8 mouse cellular contexts compared by ENCODE assay signal in genomic region chr13:21917040-21917439, GRCm38 (mm10). TPM values are rescaled to one million over a fixed set of nuclear protein-coding genes. Genes with fewer than 3 reads are reported as not detected.
A peak's percentile ranks its signal among the peaks of the same experiment; 100 is the strongest.
DNase-seq lines count a peak whose midpoint lies in the region; ATAC-seq lines count a peak whose summit lies in the region.

No protein-coding gene starts in this region.

- DNase-seq in kidney, postnatal 14 days, result no peak
- DNase-seq in NIH3T3 (ENCODE audit: low read depth), result peak; percentile 69
- DNase-seq in mesoderm, embryonic 11.5 days (ENCODE audit: low read depth, low spot score), result peak; percentile 89
- DNase-seq in left cerebral cortex, adult 11 months (ENCODE audit: low spot score), result no peak
- DNase-seq in kidney, adult 11 months, result no peak
- DNase-seq in layer of hippocampus, adult 9-11 months, result no peak

- no peak for ATAC-seq in kidney, embryonic 16.5 days (ENCODE audit: low FRiP score, low TSS enrichment)
- ATAC-seq in heart, embryonic 16.5 days (replicated peaks; ENCODE audit: extremely low read depth, insufficient read depth, low FRiP score), result no peak

- peak overlapping the region; percentile 89 for H3K4me2 ChIP-seq in kidney, embryonic 16.5 days (replicated peaks; ENCODE audit: low read depth, low read length)
- H3K4me2 ChIP-seq in heart, embryonic 16.5 days (ENCODE audit: low read depth, low read length), result peak overlapping the region; percentile 93

- H3K4me3 ChIP-seq in kidney, embryonic 16.5 days (ENCODE audit: low read length), result peak overlapping the region; percentile 62
- peak overlapping the region; percentile 65; the same call in 1 of the 2 replicates for H3K4me3 ChIP-seq in heart, embryonic 16.5 days (ENCODE audit: low read length)

- no peaks in the 10 kb centered on the region for H3K9me3 ChIP-seq in kidney, embryonic 16.5 days (ENCODE audit: low read length)
- H3K9me3 ChIP-seq in heart, embryonic 16.5 days (replicated peaks; ENCODE audit: control insufficient read depth, low read length), result no peaks in the 10 kb centered on the region

- no peaks in the 10 kb centered on the region for H3K36me3 ChIP-seq in kidney, embryonic 16.5 days (ENCODE audit: insufficient read depth, low read length)
- no peaks in the 10 kb centered on the region for H3K36me3 ChIP-seq in heart, embryonic 16.5 days (ENCODE audit: control insufficient read depth, insufficient read depth)

- 0 out of 2 replicates have a peak overlapping the region, but pooled peaks have one; percentile 41 for H3K9ac ChIP-seq in kidney, embryonic 16.5 days (replicated peaks; ENCODE audit: low read length)
- H3K9ac ChIP-seq in heart, embryonic 16.5 days (ENCODE audit: low read length), result no peak overlapping the region

- no peak overlapping the region for H3K27ac ChIP-seq in kidney, embryonic 16.5 days (ENCODE audit: low read length)
- H3K27ac ChIP-seq in heart, embryonic 16.5 days (ENCODE audit: low read length), result no peak overlapping the region

- H3K27me3 ChIP-seq in kidney, embryonic 16.5 days (ENCODE audit: insufficient read depth, low read length), result peaks cover 13% of the 10 kb centered on the region; the same call in 1 of the 2 replicates
- H3K27me3 ChIP-seq in heart, embryonic 16.5 days (ENCODE audit: control insufficient read depth, insufficient read depth, low read length), result peaks cover 7% of the 10 kb centered on the region; the same call in 1 of the 2 replicates

- 9% methylated on average over 13 of the region's 13 CpGs for WGBS in kidney, embryonic 16.5 days
- 12% methylated on average over 13 of the region's 13 CpGs for WGBS in heart, embryonic 16.5 days

- peaks cover 13% of the 10 kb centered on the region; the same call in 1 of the 2 replicates for H3K4me1 ChIP-seq in kidney, embryonic 16.5 days (ENCODE audit: insufficient read depth, low read length)
- H3K4me1 ChIP-seq in heart, embryonic 16.5 days (ENCODE audit: control insufficient read depth, insufficient read depth, low read length), result peaks cover 3% of the 10 kb centered on the region; the same call in 1 of the 2 replicates

RNA-seq across cellular contexts. Expression of gene Zfp184, which starts 27.9 kb away (rescaled TPM):
- polyA plus RNA-seq in kidney, embryonic 16.5 days (2015; fragmentation: Nextera tagmentation; extraction: Ambion mirVana), result 11.6 and 13.7 TPM in 2 replicates
- 2.9 and 4.7 TPM in 2 replicates for polyA plus RNA-seq in heart, embryonic 16.5 days (2015; fragmentation: Nextera tagmentation; extraction: Ambion mirVana)

Comparison
In these comparisons a context has a peak if more than half of its experiments do, and no peak if none do; other contexts are left out.
1. DNase-seq: peak in NIH3T3 (single experiment) and mesoderm, embryonic 11.5 days (single experiment); none in kidney, postnatal 14 days (single experiment), left cerebral cortex, adult 11 months (single experiment), kidney, adult 11 months (single experiment) and layer of hippocampus, adult 9-11 months (single experiment).